Mouse (Mus musculus): Measurements from ENCODE around the gene 1700069L16Rik.

1700069L16Rik gene

DNA sequence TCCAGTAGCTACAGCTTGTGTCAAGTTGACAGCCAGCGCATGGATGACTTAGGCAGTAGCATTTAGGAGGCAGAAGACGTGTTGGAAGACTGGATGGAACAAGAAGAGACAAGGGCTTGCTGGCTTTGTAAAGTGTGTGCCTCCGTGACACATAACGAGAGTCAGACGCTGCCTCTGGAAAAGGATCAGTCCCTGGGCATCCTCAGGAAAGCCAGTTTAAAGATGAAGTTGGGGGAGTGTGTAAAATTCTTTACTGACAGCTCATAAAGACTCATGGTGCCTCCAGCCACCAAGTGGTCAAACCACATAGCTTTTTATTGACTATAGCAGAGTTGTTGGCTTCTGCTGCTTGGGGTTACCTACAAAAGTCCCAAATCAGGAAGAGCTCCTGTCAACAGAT is 39.1 kb downstream of the 1700069L16Rik start:
- no peak for DNase-seq

DNA sequence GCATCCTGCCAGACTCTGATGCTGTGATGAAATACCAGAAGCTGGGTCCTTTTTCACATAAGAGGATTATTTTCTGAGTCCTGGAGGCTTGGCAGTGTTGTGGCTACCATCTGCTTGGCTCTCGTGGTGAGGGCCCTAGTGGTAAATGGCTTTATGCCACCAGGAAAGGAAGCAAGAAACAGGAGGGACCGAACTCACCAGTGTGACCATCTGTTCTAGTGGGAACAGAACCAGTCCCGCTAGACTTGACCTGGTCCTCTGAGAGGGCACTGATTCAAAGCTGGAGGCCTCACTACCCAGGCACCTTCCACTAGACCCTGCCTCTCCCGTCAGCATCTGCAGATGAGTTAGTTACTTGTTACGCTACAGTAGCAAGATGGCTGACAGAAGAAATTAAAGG is 41.3 kb downstream of the 1700069L16Rik start:
- DNase-seq, result no peak

DNA sequence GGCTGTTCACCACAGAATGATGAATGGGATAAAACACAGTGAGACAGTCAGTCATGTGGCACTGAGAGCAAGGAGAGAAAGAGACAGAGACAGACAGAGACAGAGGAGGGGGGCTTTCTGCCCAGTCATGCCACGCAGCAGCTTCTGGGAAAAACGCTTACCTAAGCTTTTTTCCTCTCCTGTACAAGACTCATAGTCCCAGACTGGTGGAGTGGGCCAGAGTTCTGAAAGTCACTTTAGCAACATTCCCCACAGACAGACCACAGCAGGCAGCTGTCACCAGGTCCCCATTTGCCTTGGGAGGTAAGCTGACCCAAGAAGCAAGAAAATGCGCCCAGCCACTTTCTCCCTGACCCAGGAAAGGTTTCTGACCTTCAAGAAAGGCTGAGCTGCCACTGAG is 42.1 kb downstream of the 1700069L16Rik start:
- no peak for DNase-seq

DNA sequence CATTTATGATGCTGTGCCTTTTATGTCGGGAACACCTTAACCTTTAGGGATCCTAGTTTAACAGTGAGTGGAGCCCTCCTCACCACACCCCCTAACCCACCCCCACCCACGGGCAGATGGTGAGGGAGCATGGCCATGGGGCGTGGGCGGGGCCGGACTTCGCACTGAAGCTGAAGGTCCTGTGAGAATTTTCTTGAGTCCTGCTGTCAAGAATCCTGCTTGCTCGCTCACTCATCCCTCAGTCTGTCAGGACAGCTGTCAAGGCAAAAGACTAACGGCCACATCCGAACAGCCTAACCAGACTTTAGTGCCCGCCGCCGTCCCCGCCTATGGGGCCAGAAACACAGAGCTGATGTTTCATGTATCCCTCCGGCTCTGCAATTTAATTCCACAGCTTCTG is 43.4 kb downstream of the 1700069L16Rik start:
- no peak for DNase-seq

DNA sequence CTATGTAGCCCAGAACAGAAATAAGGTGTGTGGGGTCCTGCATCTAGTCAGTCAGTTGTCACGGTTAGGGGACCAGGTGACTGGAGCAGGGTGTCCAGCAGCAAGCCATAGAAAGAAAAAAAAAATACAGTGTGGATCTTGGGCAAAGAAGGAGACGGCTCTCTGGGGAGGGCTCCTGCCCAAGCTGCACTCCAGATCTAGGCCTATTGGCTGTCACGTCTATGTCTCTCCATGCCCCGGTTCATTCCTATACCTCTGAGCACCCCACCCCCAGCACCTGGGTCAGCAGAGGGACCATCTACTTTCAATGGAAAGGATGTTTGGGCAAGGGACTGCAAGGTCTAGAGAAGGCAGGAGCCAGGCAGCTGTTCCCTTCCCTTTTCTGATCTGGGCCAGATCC is 45.1 kb downstream of the 1700069L16Rik start:
- no peak for DNase-seq

DNA sequence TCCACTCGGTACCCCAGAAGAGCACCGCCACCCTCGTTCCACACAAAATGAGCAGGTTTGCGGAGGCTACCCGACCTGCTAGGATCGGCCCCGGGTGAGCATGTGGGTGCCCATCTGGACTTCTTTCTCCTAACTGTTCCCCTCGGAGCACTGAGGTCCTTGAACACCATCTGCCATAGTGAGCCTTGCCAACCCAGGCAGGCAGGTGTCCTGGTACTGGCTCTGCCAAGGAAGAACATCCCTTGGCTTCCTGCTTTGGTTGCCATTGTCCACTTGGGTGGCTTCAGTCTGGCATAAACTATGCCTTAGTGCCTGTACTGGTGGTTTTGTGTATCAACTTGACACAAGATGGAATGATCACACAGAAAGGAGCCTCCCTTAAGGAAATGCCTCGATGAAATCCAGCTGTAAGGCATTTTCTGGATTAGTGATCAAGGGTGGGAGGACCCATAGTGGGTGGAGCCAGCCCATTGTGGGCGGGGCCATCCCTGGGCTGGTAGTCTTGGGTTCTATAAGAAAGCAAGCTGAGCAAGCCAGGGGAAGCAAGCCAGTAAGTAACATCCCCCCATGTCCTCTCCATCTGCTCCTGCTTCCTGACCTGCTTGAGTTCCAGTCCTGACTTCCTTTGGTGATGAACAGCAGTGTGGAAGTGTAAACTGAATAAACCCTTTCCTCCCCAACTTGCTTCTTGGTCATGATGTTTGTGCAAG is 45.7 kb downstream of the 1700069L16Rik start:
- no peak for DNase-seq

DNA sequence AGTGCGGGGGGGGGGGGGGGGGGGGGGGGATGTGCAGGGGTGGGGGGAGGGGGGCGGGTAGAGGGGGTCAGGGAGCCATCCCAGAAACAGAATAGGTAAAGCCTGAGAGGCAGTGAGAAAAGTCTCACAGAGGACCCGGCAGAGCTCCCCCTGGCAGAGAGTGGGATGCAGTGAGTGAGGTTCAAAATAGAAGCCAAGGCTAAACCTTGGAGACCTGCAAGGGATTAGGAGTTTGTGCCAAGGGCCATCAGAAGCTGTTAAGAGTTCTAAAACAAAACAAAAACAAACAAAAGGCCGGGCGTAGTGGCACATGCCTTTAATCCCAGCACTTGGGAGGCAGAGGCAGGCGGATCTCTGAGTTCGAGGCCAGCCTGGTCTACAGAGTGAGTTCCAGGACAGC is 47.0 kb downstream of the 1700069L16Rik start:
- DNase-seq, result no peak

DNA sequence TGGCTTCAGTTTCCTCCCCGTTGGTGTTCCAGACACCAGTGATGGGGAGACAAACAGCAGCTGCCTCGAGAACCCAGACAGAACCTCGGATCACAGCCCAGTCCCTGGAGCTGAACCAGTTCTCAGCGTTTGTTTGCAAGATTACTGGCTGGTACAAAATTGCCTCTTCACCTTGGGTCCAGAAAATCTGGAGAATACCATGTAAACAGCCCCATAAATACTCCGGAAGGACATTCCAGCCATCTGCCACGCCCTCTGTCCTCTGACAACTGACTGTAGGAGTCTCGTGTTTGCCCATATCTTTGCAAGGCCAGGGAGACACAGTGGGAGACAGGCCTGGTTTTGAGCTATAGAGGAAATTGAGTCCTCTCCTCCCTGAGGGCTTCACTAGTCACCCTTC is 49.7 kb downstream of the 1700069L16Rik start:
- DNase-seq, result no peak

DNA sequence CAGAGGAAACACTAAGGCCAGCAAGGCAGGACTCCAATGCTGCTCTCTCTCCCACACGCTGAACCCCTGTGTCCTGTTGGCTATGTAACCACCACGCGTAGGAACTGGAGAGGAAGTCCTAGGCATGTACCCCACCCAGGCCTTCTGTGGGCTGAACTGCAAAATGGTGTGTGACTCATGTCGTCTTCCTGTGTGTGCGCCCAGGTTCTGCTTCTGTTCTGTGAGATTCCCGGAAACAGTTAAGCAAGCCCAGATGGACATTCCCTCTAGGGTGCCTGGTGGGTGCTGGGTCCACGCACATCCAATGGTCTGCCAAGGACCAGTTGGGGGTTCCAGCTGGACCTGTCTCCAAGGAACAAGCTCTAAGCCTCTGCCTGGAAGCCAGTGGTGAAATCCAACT is 52.1 kb downstream of the 1700069L16Rik start:
- DNase-seq, result no peak

DNA sequence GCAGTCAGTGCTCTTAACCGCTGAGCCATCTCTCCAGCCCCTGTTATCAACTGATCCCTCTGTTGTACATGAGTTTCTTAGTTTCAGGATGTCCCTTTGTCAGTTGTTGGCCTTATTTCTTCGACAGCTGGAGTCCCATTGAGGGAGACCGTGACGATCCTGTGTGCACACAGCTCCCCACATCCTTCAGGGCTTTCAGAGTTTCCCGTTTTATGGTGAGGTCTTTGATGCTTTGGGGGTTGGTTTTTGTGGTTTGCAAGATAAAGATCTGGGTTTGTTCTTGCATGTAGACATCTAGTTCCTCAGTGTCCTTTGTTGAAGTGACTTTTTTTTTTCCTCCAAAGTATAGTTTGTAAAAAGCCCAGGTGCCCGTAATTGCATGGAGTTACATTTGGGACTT is 54.0 kb downstream of the 1700069L16Rik start:
- DNase-seq, result peak; percentile 41 to 55

DNA sequence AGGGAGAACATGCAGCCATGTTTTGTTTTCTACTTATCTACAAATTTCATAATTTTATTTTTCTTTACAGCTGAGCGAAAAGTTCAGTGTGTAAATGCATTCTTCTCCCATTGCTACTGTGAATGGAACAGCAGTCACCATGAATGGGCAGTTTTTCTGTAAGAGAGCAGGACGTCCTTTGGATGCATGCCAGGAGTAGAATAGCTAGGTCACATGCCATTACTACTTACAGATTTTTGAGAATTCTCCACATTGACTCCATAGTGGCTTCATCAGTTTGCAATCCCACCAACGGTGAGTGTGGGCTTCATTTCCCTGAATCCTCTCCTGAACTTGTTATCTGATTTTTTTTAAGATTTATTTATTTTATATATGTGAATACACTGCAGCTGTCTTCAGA is 54.5 kb downstream of the 1700069L16Rik start:
- DNase-seq, result no peak

DNA sequence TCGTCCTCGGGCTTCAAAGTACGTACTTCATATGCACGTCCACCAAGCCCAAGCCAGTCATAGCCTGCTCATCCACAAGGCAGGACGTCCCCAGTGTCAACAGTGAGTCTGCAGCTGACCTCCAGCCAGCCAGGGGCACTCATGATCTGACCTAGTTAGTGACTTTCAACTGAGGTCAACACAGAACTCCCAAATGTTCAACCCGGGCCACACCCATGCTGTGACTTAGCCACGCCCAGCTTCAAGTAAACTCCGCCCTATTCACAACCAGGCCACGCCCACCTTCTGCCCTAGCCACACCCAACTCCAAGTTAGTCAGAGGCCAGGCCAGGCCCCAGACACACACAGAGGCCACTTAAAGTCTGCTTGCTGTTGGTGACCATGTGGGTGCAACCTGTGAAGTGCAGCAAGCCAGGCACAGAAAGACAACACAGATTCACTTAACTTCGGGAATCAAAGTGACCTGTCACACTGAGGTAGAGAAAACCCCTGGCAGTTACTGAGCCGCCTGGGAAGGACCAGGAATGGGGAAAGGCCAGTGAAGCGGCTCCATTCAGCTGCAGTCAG is 59.9 kb downstream of the 1700069L16Rik start:
- no peak for DNase-seq

DNA sequence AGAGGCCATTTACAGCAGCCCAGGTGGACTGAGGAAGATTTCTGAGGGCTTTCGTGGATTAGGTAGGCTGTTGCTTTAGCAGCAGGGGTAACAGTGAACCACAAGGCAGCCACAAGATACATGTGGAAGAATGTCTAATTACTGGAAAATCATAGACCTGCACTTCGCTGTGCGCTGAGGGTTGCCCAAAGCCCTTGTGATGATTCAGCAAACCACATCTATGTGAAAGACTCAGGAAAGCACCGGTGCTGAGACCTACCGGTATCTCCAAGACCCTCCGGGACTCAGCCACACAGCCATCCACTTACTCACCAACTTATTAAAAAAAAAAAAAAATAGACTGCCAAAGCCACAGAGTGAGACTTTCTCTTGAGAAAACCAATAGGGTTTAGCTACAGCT is 60.4 kb downstream of the 1700069L16Rik start:
- DNase-seq, result no peak

DNA sequence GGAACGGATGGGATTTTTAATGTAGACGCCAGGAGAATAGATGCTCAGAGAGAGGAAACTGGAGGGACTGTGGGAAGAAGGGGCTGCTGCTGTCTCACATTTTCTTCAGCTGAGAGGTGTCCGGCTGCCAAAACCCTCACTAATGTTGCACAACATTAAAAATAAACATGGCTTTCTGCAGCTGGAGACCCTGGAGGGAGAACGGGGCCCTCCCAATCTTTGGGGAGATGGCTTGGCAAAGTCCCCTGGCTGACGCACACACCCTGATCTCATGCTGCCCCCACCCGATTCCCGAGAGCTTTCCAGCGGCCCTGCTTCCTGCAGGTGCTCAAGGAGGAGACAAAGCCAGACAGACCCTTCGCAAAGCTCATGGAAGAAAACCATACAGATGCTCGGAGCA is 63.7 kb downstream of the 1700069L16Rik start:
- no peak for DNase-seq

DNA sequence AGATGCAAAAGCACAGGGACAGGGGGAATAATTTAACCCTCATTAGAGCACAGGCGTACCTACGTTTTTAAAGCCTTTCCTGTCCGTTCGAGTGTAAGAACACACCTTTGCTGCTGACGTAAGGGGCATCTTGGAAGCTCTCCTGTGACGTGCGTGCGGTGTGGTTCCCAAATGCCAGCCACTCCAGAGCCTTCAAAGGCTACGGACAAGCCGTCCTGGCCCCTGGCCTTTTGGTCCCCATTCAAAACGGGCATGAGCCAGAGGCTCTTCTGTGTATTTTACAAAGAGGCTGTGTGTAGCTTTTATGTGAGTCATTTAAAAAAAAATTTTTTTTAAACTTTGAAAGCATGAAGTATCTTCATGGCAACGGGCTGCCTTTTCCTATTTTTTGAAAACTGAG is 69.8 kb downstream of the 1700069L16Rik start:
- no peak for DNase-seq

DNA sequence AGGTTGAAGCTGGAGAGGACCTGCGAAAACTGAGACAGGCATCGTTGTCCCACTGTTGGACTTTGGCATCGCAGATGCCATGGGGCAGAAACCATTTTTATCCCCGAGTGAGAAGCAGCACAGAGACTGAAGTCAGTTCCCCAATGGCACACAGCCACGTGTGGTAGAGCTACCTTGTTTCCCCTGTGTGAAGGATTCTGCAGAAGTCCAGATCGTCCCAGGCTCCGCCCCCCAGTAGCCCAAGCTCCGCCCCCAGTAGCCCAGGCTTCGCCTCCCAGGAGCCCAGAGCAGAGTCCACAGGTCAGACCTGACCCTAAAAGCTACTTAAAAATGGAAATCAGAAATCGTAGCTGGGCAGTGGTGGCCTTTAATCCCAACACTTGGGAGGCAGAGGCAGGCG is 70.4 kb downstream of the 1700069L16Rik start:
- no peak for DNase-seq

DNA sequence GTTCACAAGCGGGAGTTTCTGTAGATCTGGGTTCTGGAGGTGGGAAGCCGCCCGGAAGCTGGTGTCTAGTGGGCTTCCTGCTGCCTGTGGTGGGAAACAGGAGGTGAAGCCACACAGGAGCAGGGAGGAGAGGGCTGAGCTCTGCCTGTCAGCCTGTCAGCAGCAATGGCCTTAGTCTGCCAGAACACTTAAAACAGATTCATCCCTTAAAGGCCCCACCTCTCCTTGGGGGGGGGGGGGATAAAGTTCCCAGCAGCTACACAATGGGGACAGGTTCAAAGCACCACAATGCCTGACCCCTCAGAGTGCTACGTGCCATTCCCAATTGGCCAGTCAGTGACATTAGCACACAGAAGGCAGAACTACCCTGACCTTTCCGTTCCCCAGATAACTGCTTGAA is 72.4 kb downstream of the 1700069L16Rik start:
- DNase-seq, result no peak

DNA sequence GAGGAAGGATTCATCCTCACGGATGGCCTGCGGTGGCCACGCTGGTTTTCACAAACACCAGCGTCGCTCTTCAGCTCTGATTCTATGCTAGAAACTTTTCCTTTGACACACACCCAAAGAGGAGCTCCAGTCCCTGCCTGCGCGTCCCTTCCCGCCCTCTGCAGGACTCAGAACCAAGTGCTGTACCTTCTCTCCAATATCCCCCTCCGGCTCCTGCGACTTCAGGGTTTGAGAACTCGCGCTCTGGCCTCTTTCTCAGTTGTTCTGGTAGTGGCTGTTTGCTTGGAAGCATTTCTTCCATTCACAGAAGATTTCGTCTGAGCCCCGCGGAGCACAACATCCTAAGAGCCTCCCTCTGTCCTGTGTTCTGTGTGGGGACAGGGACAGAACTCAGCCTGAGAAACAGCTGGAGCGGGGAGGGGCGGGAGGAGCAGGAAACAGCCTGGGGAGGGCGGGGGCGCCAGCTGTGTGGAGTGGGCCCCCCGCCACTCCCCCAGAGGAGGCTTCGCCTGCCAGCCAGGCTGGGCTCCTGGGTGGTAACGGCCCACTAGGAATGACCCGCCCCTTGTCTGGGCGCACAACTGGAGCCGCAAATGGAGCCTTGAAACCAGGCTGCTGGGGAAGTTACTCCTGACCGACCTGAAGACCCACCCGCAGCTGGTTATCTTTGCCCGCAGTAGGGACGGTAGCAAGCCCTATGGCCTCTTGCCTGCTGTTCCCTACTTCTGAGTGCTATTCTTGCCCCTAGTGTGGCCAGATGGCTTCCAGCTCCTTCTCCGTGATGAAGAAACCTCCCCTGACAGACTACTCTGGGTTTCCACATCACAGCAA is 74.3 kb downstream of the 1700069L16Rik start, which contains the start of gene Cmklr1:
Gene Cmklr1, minus strand, starts transcription at position 392 of the 831 bp plus-strand sequence.
- peak in 1 of 2 experiments; percentile 16 for DNase-seq

DNA sequence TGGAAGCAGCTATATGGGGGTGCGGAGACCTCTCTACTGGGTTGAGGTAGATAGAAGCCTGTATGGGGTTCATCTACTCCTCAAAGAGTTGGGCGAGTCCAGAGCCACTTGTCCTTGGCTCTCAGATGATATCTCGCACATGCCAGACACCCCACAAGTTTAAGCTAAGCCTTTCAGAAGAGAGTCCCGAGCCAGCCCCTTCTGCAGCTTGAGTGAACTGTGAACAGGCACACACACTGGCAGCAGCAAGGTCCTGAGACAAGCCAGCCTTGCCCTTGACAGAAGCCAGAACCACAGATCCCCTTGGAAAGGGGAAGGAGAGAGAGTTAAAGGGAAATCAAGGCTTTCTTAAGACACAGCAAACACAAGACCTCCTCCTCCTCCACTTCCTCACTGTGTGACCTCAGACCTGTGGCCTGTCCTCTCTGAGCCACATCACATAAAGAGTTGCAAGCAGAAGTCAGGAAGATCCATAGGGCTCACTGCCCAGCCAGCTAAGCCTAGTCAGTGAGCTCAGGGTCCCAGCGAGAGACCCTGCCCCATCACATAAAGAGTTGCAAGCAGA is 75.8 kb downstream of the 1700069L16Rik start:
- no peak for DNase-seq

DNA sequence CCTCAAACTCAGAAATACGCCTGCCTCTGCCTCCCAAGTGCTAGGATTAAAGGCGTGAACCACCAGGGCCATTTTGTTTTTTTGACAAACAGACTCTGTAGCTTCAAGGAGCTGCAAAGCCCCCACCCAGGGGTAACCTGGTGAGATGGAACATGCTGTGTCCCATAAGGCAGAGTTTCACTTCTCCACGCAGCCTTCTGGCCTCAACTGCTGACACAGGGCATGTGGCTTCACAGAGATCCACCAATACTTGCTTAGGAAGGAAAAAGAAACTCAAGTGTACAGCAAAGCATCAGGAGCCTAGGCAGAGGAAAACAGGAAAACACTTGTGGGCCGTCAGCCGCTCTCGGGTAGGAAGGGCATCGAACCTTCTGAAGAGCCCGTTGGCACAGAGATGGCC is 77.4 kb downstream of the 1700069L16Rik start:
- DNase-seq, result no peak

DNA sequence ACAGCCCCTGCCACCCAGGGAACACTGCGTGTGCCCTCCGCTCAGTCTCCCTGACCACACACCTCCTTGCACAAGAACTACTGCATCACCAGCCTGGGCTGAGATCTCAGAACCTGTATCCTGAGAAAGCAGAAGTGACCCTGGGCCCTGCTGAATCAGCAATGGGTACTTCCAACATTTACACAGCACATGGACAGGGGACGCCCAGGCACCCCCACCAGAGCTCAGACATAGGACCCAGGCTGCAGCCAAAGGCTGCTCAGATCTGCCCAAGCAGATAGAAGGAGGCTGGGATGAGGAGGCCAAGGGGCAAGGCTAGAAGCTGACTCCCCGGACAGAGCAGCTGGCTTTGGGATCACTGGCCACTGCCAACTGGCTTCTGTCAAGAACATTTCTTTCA is 80.1 kb downstream of the 1700069L16Rik start:
- DNase-seq, result no peak

DNA sequence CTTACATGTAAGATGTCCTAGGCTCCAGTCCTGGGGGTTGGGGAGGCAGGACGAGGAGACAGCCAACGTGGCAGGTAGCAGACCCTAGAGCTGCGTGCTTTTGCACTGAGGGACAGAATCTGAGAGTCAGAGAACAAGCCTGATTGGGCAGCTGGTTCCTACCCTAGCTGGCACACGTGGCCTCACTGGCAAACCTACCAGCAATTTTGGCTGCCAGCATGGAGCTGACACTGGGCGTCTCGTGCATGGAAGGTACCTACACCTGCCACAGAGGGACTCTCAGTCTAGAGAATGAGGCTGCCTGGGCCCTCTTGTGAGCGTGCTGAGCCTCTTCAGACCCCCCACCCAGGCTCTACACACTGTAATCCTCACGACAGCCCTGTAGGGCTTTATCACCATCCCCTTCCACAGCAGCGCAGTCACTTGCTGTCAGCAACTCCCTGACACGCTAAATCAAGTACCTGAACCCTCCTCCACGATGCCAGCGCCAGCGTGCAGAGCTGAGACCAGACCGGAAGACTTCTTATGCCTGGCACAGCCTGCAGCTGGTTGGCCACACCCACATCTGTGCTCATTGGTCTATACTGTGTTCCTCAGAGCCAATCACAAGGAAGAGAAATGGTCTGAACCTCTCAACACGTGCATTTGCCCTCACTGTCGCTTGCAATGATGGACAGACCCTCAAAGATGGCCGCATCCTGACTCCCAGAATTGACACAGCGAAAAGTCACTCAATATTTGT is 81.3 kb downstream of the 1700069L16Rik start:
- DNase-seq, result peak in 1 of 2 experiments; percentile 32

Measured in thymus, postnatal 36 days (tissue).